Mouse (Mus musculus) limb, embryonic 14.5 days (tissue): ENCODE results near the gene Eme1. TPM values are rescaled to one million over a fixed set of nuclear protein-coding genes. Genes with fewer than 3 reads are reported as not detected.
"Not testable (repeated sequence)": the region's sequence is repeated elsewhere in the genome, so short reads cannot be mapped to it uniquely, and the experiment has no call there.

Source experiments
- ATAC-seq: fragments of 200-750 bp; cut with Nextera tagmentation; 2 replicates; pipeline ENCODE4 v1.8.0; 2017; ENCODE audit warnings: low read depth, moderate number of reproducible peaks, moderate TSS enrichment; ENCODE audit not compliant: low FRiP score
- DNase-seq: peaks from one replicate; pipeline ENCODE4 v3.0.0-alpha.2; 2015; ENCODE audit warnings: low spot score
- H3K27ac ChIP-seq: fragments of 300-500 bp; sonication (generic); replicated peaks from 2 replicates; pipeline ENCODE4 v1.5.1; 2014; ENCODE audit warnings: low read depth, mild to moderate bottlenecking, low read length, moderate library complexity, mixed read lengths
- H3K27me3 ChIP-seq: fragments of 300-500 bp; sonication (generic); 2 replicates; pipeline ENCODE4 v1.6.1; 2014; ENCODE audit warnings: low read length, mixed read lengths; ENCODE audit not compliant: control insufficient read depth, insufficient read depth
- H3K36me3 ChIP-seq: fragments of 300-500 bp; sonication (generic); 2 replicates; pipeline ENCODE4 v1.6.1; 2014; ENCODE audit warnings: mild to moderate bottlenecking, low read length, moderate library complexity, mixed read lengths; ENCODE audit not compliant: control insufficient read depth, insufficient read depth
- H3K4me1 ChIP-seq: fragments of 300-500 bp; sonication (generic); 2 replicates; pipeline ENCODE4 v1.6.1; 2014; ENCODE audit warnings: antibody characterized with exemption, low read length, mixed read lengths; ENCODE audit not compliant: control insufficient read depth, insufficient read depth
- H3K4me2 ChIP-seq: fragments of 300-500 bp; sonication (generic); replicated peaks from 2 replicates; pipeline ENCODE4 v1.6.1; 2014; ENCODE audit warnings: low read depth, mild to moderate bottlenecking, low read length, moderate library complexity; ENCODE audit not compliant: severe bottlenecking
- H3K4me3 ChIP-seq: fragments of 300-500 bp; sonication (generic); replicated peaks from 2 replicates; pipeline ENCODE4 v1.5.1; 2014; ENCODE audit warnings: low read length
- H3K9ac ChIP-seq: fragments of 300-500 bp; sonication (generic); 2 replicates; pipeline ENCODE4 v1.6.1; 2014; ENCODE audit warnings: mild to moderate bottlenecking, low read depth, low read length, moderate library complexity; ENCODE audit not compliant: severe bottlenecking
- H3K9me3 ChIP-seq: fragments of 300-500 bp; sonication (generic); 2 replicates; pipeline ENCODE4 v1.6.1; 2016; ENCODE audit warnings: low read length; ENCODE audit not compliant: control insufficient read depth
- POLR2A ChIP-seq: fragments of 200-500 bp; IDR thresholded peaks from 2 replicates; pipeline ENCODE4 v1.8.0; 2012; ENCODE audit warnings: inconsistent platforms, mild to moderate bottlenecking, moderate library complexity, borderline replicate concordance; ENCODE audit not compliant: insufficient read depth, insufficient read length; ENCODE audit errors: extremely low read depth
- WGBS: fragments of 180-500 bp; shearing (Covaris S2); extraction: QIAGEN DNeasy Blood & Tissue Kit; methylation state at CpG from one replicate; pipeline ENCODE4 v1.1.7; 2014; 5-methylcytosine and 5-hydroxymethylcytosine counted together
- polyA plus RNA-seq, 2 experiments: library from polyadenylated mRNA; depleted of rRNA in 1 of 2; stranded (reverse) in 1 of 2; unstranded in 1 of 2; fragments of >200 nt; fragmentation: Nextera tagmentation in 1 of 2; extraction: Ambion mirVana in 1 of 2; gene quantifications; 2 replicates each; pipeline versions ENCODE4 v1.2.1 to v1.2.3; 2012 to 2014

Gene Eme1
- polyA plus RNA-seq, 2 experiments = 16.5 to 19.5 TPM

- Histone ChIP-seq H3K4me3 (no peak overlapping the region), H3K9me3 (no peaks in the 10 kb centered on the region), H3K9ac (no peak overlapping the region; the same call in 1 of the 2 replicates), H3K27ac (no peak overlapping the region), H3K27me3 (no peaks in the 10 kb centered on the region), H3K4me2 (no peak overlapping the region), H3K36me3 (peaks cover 7% of the 10 kb centered on the region), H3K4me1 (peaks cover 24% of the 10 kb centered on the region)
- ATAC-seq = no peak
- no peak for DNase-seq
- TF ChIP-seq POLR2A = no peak
- 90% methylated on average over 5 of the region's 5 CpGs for WGBS
These were observed 21.2 kb upstream of the Eme1 start for GRCm38 (mm10) chr11:94674984-94675383.

GRCm38 (mm10) chr11:94665281-94665680 is 11.5 kb upstream of the Eme1 start:
- H3K4me3 ChIP-seq = no peak overlapping the region
- H3K36me3 ChIP-seq = peaks cover 87% of the 10 kb centered on the region
- ATAC-seq (no peak), DNase-seq (no peak)
- no peak overlapping the region for H3K9ac ChIP-seq
- H3K4me2 ChIP-seq = no peak overlapping the region
- 91% methylated on average over 6 of the region's 6 CpGs for WGBS
- no peaks in the 10 kb centered on the region for H3K27me3 ChIP-seq
- no peaks in the 10 kb centered on the region for H3K9me3 ChIP-seq
- H3K27ac ChIP-seq = no peak overlapping the region
- no peak for TF ChIP-seq POLR2A
- H3K4me1 ChIP-seq = no peaks in the 10 kb centered on the region

- no peaks in the 10 kb centered on the region for H3K27me3 ChIP-seq
- H3K4me3 ChIP-seq = no peak overlapping the region
- WGBS = 76% methylated on average over 1 of the region's 1 CpGs
- peaks cover 72% of the 10 kb centered on the region for H3K36me3 ChIP-seq
- no peak overlapping the region for H3K4me2 ChIP-seq
- no peak for TF ChIP-seq POLR2A
- H3K9me3 ChIP-seq = no peaks in the 10 kb centered on the region
- H3K27ac ChIP-seq = no peak overlapping the region
- no peak overlapping the region for H3K9ac ChIP-seq
- H3K4me1 ChIP-seq = no peaks in the 10 kb centered on the region
- DNase-seq = no peak
- no peak for ATAC-seq
These were observed 7.6 kb upstream of the Eme1 start for GRCm38 (mm10) chr11:94661344-94661743.

DNA sequence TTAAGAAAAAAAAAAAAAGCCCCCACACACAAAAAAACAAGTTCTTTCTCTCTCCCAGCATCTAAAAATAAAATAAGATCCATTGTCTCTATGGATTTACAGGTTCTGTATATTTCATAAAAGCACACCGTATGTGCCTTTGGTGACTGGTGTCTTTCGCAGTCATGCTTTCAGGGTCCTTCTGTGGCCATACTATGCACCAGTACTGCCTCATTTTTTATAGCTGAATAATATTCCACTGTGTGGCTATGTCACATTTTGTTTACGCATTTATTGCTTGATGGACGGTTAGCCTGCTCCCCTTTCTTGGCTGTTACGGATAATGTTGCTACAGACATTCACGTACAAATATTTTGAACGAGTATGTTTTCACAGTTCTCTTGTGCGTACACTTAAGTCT is 791 bp downstream of the Eme1 start:
- DNase-seq (no peak), ATAC-seq (no peak)
- peak overlapping the region; percentile 62 for H3K4me3 ChIP-seq
- 53% methylated on average over 8 of the region's 8 CpGs for WGBS
- peak overlapping the region; percentile 64; the same call in 1 of the 2 replicates for H3K9ac ChIP-seq
- no peaks in the 10 kb centered on the region for H3K9me3 ChIP-seq
- peak overlapping the region; percentile 85 for H3K4me2 ChIP-seq
- H3K36me3 ChIP-seq = peaks cover 25% of the 10 kb centered on the region; the same call in 1 of the 2 replicates
- H3K27ac ChIP-seq = no peak overlapping the region
- no peak for TF ChIP-seq POLR2A
- H3K27me3 ChIP-seq = no peaks in the 10 kb centered on the region
- peaks cover 12% of the 10 kb centered on the region for H3K4me1 ChIP-seq

DNA sequence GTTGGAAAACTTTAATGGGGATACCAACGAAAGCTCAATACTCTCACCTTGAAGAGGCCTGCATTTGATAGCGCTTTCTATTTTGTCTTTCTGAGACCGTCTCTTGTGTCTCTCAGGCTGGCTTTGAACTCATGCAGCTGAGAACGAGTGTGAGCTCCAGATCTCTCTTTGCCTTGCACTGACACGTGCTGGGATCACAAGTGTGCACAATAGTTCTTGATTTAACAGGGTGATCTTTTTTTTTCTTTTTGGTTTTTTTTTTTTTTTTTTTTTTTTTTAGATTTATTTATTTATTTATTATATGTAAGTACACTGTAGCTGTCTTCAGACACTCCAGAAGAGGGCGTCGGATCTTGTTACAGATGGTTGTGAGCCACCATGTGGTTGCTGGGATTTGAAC is 2.5 kb downstream of the Eme1 start:
- not testable (repeated sequence) for H3K9me3 ChIP-seq, H3K4me2 ChIP-seq, DNase-seq, H3K27ac ChIP-seq, H3K4me3 ChIP-seq, H3K27me3 ChIP-seq, ATAC-seq, H3K9ac ChIP-seq
- WGBS = 92% methylated on average over 7 of the region's 7 CpGs
- H3K4me1 ChIP-seq = peaks cover 12% of the 10 kb centered on the region
- peaks cover 35% of the 10 kb centered on the region for H3K36me3 ChIP-seq

DNA sequence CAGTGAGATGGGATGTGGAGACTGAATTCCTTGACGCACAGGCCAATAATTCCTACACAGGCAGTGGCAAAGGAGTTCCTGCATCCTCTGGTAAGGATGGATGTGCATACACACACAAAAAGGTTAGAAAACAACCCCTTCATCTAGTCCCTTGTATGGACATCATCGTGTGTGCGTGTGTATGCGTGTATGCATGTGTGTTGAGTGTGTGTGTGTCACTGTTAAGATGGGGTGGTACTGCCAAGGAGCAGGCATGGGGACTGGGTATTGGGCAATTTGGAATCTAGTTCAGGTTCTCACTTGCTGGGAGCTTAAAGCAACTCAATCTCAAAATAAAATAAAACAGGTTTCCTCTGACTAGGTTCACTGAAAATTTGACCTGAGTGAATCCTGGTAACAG is 7.3 kb downstream of the Eme1 start:
- no peaks in the 10 kb centered on the region for H3K9me3 ChIP-seq
- 93% methylated on average over 4 of the region's 4 CpGs for WGBS
- H3K36me3 ChIP-seq = peaks cover 79% of the 10 kb centered on the region
- ATAC-seq (no peak), DNase-seq (no peak)
- H3K4me2 ChIP-seq = no peak overlapping the region
- no peaks in the 10 kb centered on the region for H3K4me1 ChIP-seq
- no peak overlapping the region for H3K9ac ChIP-seq
- no peak overlapping the region for H3K4me3 ChIP-seq
- no peak for TF ChIP-seq POLR2A
- no peak overlapping the region for H3K27ac ChIP-seq
- no peaks in the 10 kb centered on the region for H3K27me3 ChIP-seq
